ENCODE assay signal across 8 mouse cellular contexts in the genomic region with DNA sequence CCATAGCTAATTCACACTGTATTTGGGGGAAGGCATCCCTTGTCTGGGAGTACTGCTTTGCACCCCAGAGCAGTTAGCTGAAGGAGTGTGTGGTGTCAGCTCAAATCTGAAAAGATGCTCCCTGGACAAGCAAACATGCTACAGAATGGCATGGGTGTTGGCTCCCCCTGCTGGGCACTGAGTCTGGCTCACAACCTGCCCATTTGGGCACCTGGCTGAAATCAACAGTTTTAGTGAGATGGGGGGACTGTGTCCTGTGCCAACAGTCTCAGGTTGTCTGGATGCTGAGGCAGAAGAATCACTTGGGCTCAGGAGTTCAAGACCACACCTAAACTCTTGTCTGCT. TPM values are rescaled to one million over a fixed set of nuclear protein-coding genes. Genes with fewer than 3 reads are reported as not detected.
DNase-seq lines count a peak whose midpoint lies in the region; ATAC-seq and TF ChIP-seq lines count a peak whose summit lies in the region.

No protein-coding gene starts in this region.

- no peaks in the 10 kb centered on the region for H3K9me3 ChIP-seq in forebrain, embryonic 14.5 days (replicated peaks; ENCODE audit: control insufficient read depth, low read length)
- H3K9me3 ChIP-seq in hindbrain, postnatal 0 days (ENCODE audit: low read length) = no peaks in the 10 kb centered on the region
- no peaks in the 10 kb centered on the region for H3K9me3 ChIP-seq in megakaryocyte, embryonic 14.5 days

- no peaks in the 10 kb centered on the region for H3K36me3 ChIP-seq in forebrain, embryonic 14.5 days (ENCODE audit: control insufficient read depth, insufficient read depth, low read length)
- no peaks in the 10 kb centered on the region for H3K36me3 ChIP-seq in hindbrain, postnatal 0 days (ENCODE audit: insufficient read depth, low read length)
- peaks cover 2% of the 10 kb centered on the region for H3K36me3 ChIP-seq in megakaryocyte, embryonic 14.5 days (replicated peaks; ENCODE audit: low read length)

- peak; percentile 82 for DNase-seq in MN1 (ENCODE audit: low spot score)
- peak; percentile 74 for DNase-seq in c-Kit-positive CD71-negative TER-119-negative erythroid progenitor cells, embryonic 14.5 days (ENCODE audit: low read depth)
- peak; percentile 76 for DNase-seq in forebrain, embryonic 14.5 days (ENCODE audit: low spot score)
- peak; percentile 87 for DNase-seq in hindbrain, postnatal 0 days (ENCODE audit: low spot score)
- peak; percentile 78 to 79 for DNase-seq in left cerebral cortex, adult 18-20 months (ENCODE audit: low spot score in 2 of 2)
- peak; percentile 90 for DNase-seq in right cerebral cortex, postnatal 14 days
- DNase-seq in urinary bladder, postnatal 36 days (ENCODE audit: low spot score in 2 of 2) = peak; percentile 63 to 80

- H3K9ac ChIP-seq in forebrain, embryonic 14.5 days (ENCODE audit: low read length) = no peak overlapping the region
- H3K9ac ChIP-seq in hindbrain, postnatal 0 days (replicated peaks; ENCODE audit: low read length) = no peak overlapping the region

- H3K27me3 ChIP-seq in forebrain, embryonic 14.5 days (replicated peaks; ENCODE audit: control insufficient read depth, insufficient read depth, low read length) = no peaks in the 10 kb centered on the region
- no peaks in the 10 kb centered on the region for H3K27me3 ChIP-seq in hindbrain, postnatal 0 days (ENCODE audit: insufficient read depth, low read length)
- H3K27me3 ChIP-seq in megakaryocyte, embryonic 14.5 days (replicated peaks) = peaks cover 13% of the 10 kb centered on the region

- H3K4me2 ChIP-seq in forebrain, embryonic 14.5 days (ENCODE audit: low read length) = no peak overlapping the region; the same call in 1 of the 2 replicates
- H3K4me2 ChIP-seq in hindbrain, postnatal 0 days (ENCODE audit: low read depth, low read length) = peak overlapping the region; percentile 44; the same call in 1 of the 2 replicates

- peak; percentile 90 for TF ChIP-seq CTCF in hindbrain, postnatal 0 days (IDR thresholded peaks at IDR 0.05; ENCODE audit: low read depth)

- H3K27ac ChIP-seq in forebrain, embryonic 14.5 days (ENCODE audit: low read depth, low read length) = no peak overlapping the region
- no peak overlapping the region for H3K27ac ChIP-seq in hindbrain, postnatal 0 days

- no peak overlapping the region for H3K4me3 ChIP-seq in forebrain, embryonic 14.5 days (ENCODE audit: low read depth, low read length)
- no peak overlapping the region for H3K4me3 ChIP-seq in hindbrain, postnatal 0 days (ENCODE audit: low read length)
- peak overlapping the region; percentile 92 for H3K4me3 ChIP-seq in megakaryocyte, embryonic 14.5 days (replicated peaks)

- H3K4me1 ChIP-seq in forebrain, embryonic 14.5 days (ENCODE audit: control insufficient read depth, insufficient read depth, low read length) = no peaks in the 10 kb centered on the region
- no peaks in the 10 kb centered on the region for H3K4me1 ChIP-seq in hindbrain, postnatal 0 days (ENCODE audit: insufficient read depth, low read length)
- peaks cover 85% of the 10 kb centered on the region for H3K4me1 ChIP-seq in megakaryocyte, embryonic 14.5 days

- ATAC-seq in forebrain, embryonic 14.5 days = peak; percentile 61; the same call in 1 of the 2 replicates
- ATAC-seq in hindbrain, postnatal 0 days = peak; percentile 63

RNA-seq across cellular contexts. Expression of a gene that starts 2.1 kb away (rescaled TPM):
- polyA plus RNA-seq in forebrain, embryonic 14.5 days (2014; fragmentation: Nextera tagmentation; extraction: Ambion mirVana) = not detected in 2 replicates
- total RNA-seq in hindbrain, postnatal 0 days (2014; rRNA removed) = not detected in 2 replicates
- not detected in 2 replicates for polyA plus RNA-seq in hindbrain, postnatal 0 days (2015; fragmentation: Nextera tagmentation; extraction: Ambion mirVana)
- total RNA-seq in left cerebral cortex, adult 18-20 months (2021) = not detected
- polyA plus RNA-seq in megakaryocyte, embryonic 14.5 days (2012; ENCODE audit: insufficient read depth, low replicate concordance) = 0.16 TPM in 1 of 2 replicates, not detected in the other

RNA-seq across cellular contexts. Expression of a gene that starts 3.3 kb away (rescaled TPM):
- not detected in 2 replicates for polyA plus RNA-seq in forebrain, embryonic 14.5 days (2014; fragmentation: Nextera tagmentation; extraction: Ambion mirVana)
- total RNA-seq in hindbrain, postnatal 0 days (2014; rRNA removed) = 0.05 TPM in 1 of 2 replicates, not detected in the other
- 0.09 TPM in 1 of 2 replicates, not detected in the other for polyA plus RNA-seq in hindbrain, postnatal 0 days (2015; fragmentation: Nextera tagmentation; extraction: Ambion mirVana)
- total RNA-seq in left cerebral cortex, adult 18-20 months (2021) = not detected
- not detected in 2 replicates for polyA plus RNA-seq in megakaryocyte, embryonic 14.5 days (2012; ENCODE audit: insufficient read depth, low replicate concordance)

RNA-seq across cellular contexts. Expression of a gene that starts 20.9 kb away (rescaled TPM):
- polyA plus RNA-seq in forebrain, embryonic 14.5 days (2014; fragmentation: Nextera tagmentation; extraction: Ambion mirVana) = not detected in 2 replicates
- 0.07 and 3.2 TPM in 2 replicates for total RNA-seq in hindbrain, postnatal 0 days (2014; rRNA removed)
- 0.09 and 0.20 TPM in 2 replicates for polyA plus RNA-seq in hindbrain, postnatal 0 days (2015; fragmentation: Nextera tagmentation; extraction: Ambion mirVana)
- under 1 TPM in 1 of 2 experiments, not detected in 1; 0.09 TPM for total RNA-seq in left cerebral cortex, adult 18-20 months (2021)
- polyA plus RNA-seq in megakaryocyte, embryonic 14.5 days (2012; ENCODE audit: insufficient read depth, low replicate concordance) = 0.03 TPM in 1 of 2 replicates, not detected in the other

RNA-seq across cellular contexts. Expression of a gene that starts 35.7 kb away (rescaled TPM):
- polyA plus RNA-seq in forebrain, embryonic 14.5 days (2014; fragmentation: Nextera tagmentation; extraction: Ambion mirVana) = 0.11 and 0.46 TPM in 2 replicates
- total RNA-seq in hindbrain, postnatal 0 days (2014; rRNA removed) = 0.16 TPM in 1 of 2 replicates, not detected in the other
- 0.19 and 0.23 TPM in 2 replicates for polyA plus RNA-seq in hindbrain, postnatal 0 days (2015; fragmentation: Nextera tagmentation; extraction: Ambion mirVana)
- not detected for total RNA-seq in left cerebral cortex, adult 18-20 months (2021)
- 5.8 and 8.9 TPM in 2 replicates for polyA plus RNA-seq in megakaryocyte, embryonic 14.5 days (2012; ENCODE audit: insufficient read depth, low replicate concordance)

RNA-seq across cellular contexts. Expression of a gene that starts 55.4 kb away (rescaled TPM):
- polyA plus RNA-seq in forebrain, embryonic 14.5 days (2014; fragmentation: Nextera tagmentation; extraction: Ambion mirVana) = 1.0 and 1.7 TPM in 2 replicates
- 39.0 and 48.7 TPM in 2 replicates for total RNA-seq in hindbrain, postnatal 0 days (2014; rRNA removed)
- 14.4 and 18.6 TPM in 2 replicates for polyA plus RNA-seq in hindbrain, postnatal 0 days (2015; fragmentation: Nextera tagmentation; extraction: Ambion mirVana)
- total RNA-seq in left cerebral cortex, adult 18-20 months (2021) = 100 to 1,000 TPM in 1 of 2 experiments, 10 to 100 TPM in 1; 91.4 to 101 TPM
- polyA plus RNA-seq in megakaryocyte, embryonic 14.5 days (2012; ENCODE audit: insufficient read depth, low replicate concordance) = 1.2 TPM in 1 of 2 replicates, not detected in the other
